Mouse (Mus musculus): ENCODE measurements at regions not wholly inside any gene's neighbourhood (a gene's known extent, or its start where the extent isn't known, plus 50 kb on each side); places are given as distances from the start of the nearest gene placed in this dataset.

DNA sequence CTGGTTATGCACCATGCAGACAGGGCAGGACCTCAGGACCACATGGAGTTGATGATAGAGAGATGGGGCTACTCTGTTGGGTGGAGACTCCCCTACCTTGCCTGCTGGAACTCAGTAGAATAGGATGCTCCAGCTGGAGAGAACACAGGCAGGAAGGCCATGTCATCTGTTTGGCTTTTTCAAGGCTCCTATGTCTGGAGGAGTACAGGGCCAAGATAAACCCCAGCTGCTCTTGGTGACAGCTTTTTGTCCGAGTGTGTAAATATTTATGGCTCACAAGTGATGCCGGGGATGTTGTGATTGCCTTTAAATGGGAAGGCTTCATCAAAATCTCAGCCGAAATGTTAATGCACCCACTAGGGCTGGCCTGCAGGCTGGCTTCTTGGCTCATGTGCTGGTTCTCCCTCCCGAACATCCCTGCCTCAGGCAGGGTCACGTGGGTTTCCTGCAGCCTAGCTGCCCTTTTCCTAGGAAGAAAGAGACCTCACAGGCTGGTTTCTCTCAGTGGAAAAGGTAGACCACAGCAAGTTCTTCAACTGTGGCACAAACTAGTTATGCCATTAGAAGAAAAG is 411.7 kb downstream of the Fam19a5 start:
- Histone ChIP-seq H3K4me1 (ENCODE audit: control insufficient read depth in 1 of 2, insufficient read depth in 2 of 2, low read length in 2 of 2) (no peaks in the 10 kb centered on the region), H3K79me2 (ENCODE audit: control insufficient read depth, insufficient read depth, low read length, poor library complexity) (no peaks in the 10 kb centered on the region), H3K9me3 (replicated peaks; ENCODE audit: insufficient read depth, low read length) (no peaks in the 10 kb centered on the region), H3K27me3 (ENCODE audit: control insufficient read depth in 1 of 2, insufficient read depth in 2 of 2, low read length in 2 of 2) (no peaks in the 10 kb centered on the region), H3K4me3 (ENCODE audit: control insufficient read depth in 1 of 2, insufficient read depth in 1 of 2, low read depth in 2 of 2, low read length in 2 of 2) (no peak overlapping the region), H3K36me3 (ENCODE audit: control insufficient read depth in 1 of 2, insufficient read depth in 2 of 2, low read length in 2 of 2) (no peaks in the 10 kb centered on the region), H3K27ac (ENCODE audit: control insufficient read depth, low read depth, low read length) (no peak overlapping the region), H3K9ac (ENCODE audit: control insufficient read depth, low read depth, low read length, poor library complexity, severe bottlenecking) (no peak overlapping the region)
- DNase-seq (ENCODE audit: low read depth, low spot score), result no peak
- TF ChIP-seq TAL1 (IDR thresholded peaks at IDR 0.05; ENCODE audit: low read length) (no peak), HCFC1 (IDR thresholded peaks at IDR 0.05; ENCODE audit: low read depth, low read length) (no peak)

DNA sequence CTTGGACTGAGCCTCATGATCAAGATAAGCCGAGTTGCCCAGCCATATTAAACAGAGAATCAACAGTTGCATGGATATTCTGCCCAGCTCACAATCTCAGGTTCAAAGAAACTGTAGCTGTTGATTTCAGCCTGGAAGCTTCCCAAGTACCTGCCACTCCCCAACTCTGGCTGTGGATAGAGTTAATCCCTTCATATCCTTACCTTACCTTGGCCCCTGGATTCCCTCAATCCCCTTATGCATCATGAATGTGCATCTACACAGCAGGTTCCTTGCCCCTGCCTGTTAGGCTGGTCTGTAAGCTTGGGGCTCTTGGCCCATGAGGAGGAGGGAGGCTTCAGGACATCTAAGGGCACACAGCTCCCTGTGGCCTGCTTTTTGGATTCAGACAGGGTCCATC is 414.8 kb downstream of the Fam19a5 start:
- Histone ChIP-seq H3K27me3 (ENCODE audit: control insufficient read depth in 1 of 2, insufficient read depth in 2 of 2, low read length in 2 of 2) (no peaks in the 10 kb centered on the region), H3K9me3 (replicated peaks; ENCODE audit: insufficient read depth, low read length) (no peaks in the 10 kb centered on the region), H3K4me1 (ENCODE audit: control insufficient read depth in 1 of 2, insufficient read depth in 2 of 2, low read length in 2 of 2) (no peaks in the 10 kb centered on the region), H3K36me3 (ENCODE audit: control insufficient read depth in 1 of 2, insufficient read depth in 2 of 2, low read length in 2 of 2) (no peaks in the 10 kb centered on the region), H3K79me2 (ENCODE audit: control insufficient read depth, insufficient read depth, low read length, poor library complexity) (no peaks in the 10 kb centered on the region), H3K27ac (ENCODE audit: control insufficient read depth, low read depth, low read length) (no peak overlapping the region), H3K9ac (ENCODE audit: control insufficient read depth, low read depth, low read length, poor library complexity, severe bottlenecking) (no peak overlapping the region), H3K4me3 (ENCODE audit: control insufficient read depth in 1 of 2, insufficient read depth in 1 of 2, low read depth in 2 of 2, low read length in 2 of 2) (no peak overlapping the region)
- TF ChIP-seq GATA1 (IDR thresholded peaks at IDR 0.05; ENCODE audit: low read depth, low read length), result no peak
- no peak for TF ChIP-seq UBTF (IDR thresholded peaks at IDR 0.05; ENCODE audit: borderline replicate concordance, insufficient read depth, low read depth, low read length)
- no peak for TF ChIP-seq ELF1 (IDR thresholded peaks at IDR 0.05; ENCODE audit: low read depth, low read length)
- no peak for TF ChIP-seq RAD21 (IDR thresholded peaks at IDR 0.05; ENCODE audit: low read depth, low read length)
- no peak for TF ChIP-seq MAX (IDR thresholded peaks at IDR 0.05; ENCODE audit: low read length)
- no peak for TF ChIP-seq CHD2 (IDR thresholded peaks at IDR 0.05; ENCODE audit: low read length)
- no peak for TF ChIP-seq E2F4 (IDR thresholded peaks at IDR 0.05; ENCODE audit: borderline replicate concordance, low read depth, low read length)
- TF ChIP-seq MYC (IDR thresholded peaks at IDR 0.05; ENCODE audit: low read depth, low read length), result no peak
- no peak for TF ChIP-seq ETS1 (IDR thresholded peaks at IDR 0.05; ENCODE audit: low read depth, low read length)
- no peak for TF ChIP-seq ZC3H11A (IDR thresholded peaks at IDR 0.05; ENCODE audit: low read depth, low read length)
- no peak for TF ChIP-seq RCOR1 (IDR thresholded peaks at IDR 0.05; ENCODE audit: low read depth, low read length)
- TF ChIP-seq USF1 (IDR thresholded peaks at IDR 0.05; ENCODE audit: low read depth, low read length), result no peak
- no peak for TF ChIP-seq TBP (IDR thresholded peaks at IDR 0.05; ENCODE audit: low read depth, low read length)
- TF ChIP-seq MYB (IDR thresholded peaks at IDR 0.05; ENCODE audit: low read depth, low read length), result no peak
- TF ChIP-seq POLR2AphosphoS2 (IDR thresholded peaks at IDR 0.05; ENCODE audit: low read length), result no peak
- TF ChIP-seq TCF12 (IDR thresholded peaks at IDR 0.05; ENCODE audit: low read depth, low read length), result no peak
- no peak for TF ChIP-seq MEF2A (IDR thresholded peaks at IDR 0.05; ENCODE audit: extremely low read depth, insufficient replicate concordance, low read depth, low read length, poor library complexity, severe bottlenecking)
- TF ChIP-seq CHD1 (IDR thresholded peaks at IDR 0.05; ENCODE audit: low read depth, low read length), result no peak
- DNase-seq (ENCODE audit: low read depth, low spot score), result no peak
